10 mouse cellular contexts compared by ENCODE assay signal in genomic region chr12:29534761-29535300, GRCm38 (mm10). TPM values are rescaled to one million over a fixed set of nuclear protein-coding genes. Genes with fewer than 3 reads are reported as not detected.
DNase-seq lines count a peak whose midpoint lies in the region; ATAC-seq and TF ChIP-seq lines count a peak whose summit lies in the region.
"Had no signal": no experiment of that assay in that cellular context is flagged by ENCODE, and none has a peak within 500 bp of the region (broad histone marks: within the 10 kb centered on the region; RNA-seq: fewer than 3 reads in every experiment).

No protein-coding gene starts in this region.

- H3K4me3 ChIP-seq in heart, embryonic 11.5 days (ENCODE audit: low read depth, low read length) = peak overlapping the region; percentile 14; the same call in 1 of the 2 replicates
- H3K4me3 ChIP-seq in heart, adult 2 months = no peak overlapping the region
- H3K4me3 ChIP-seq in hindbrain, embryonic 14.5 days (replicated peaks; ENCODE audit: low read length) = peak overlapping the region; percentile 47
- H3K4me3 ChIP-seq in neural tube, embryonic 12.5 days = peak overlapping the region; percentile 42

- no peak overlapping the region for H3K27ac ChIP-seq in heart, embryonic 11.5 days (ENCODE audit: low read depth, low read length)
- H3K27ac ChIP-seq in heart, adult 2 months = no peak overlapping the region
- H3K27ac ChIP-seq in hindbrain, embryonic 14.5 days = peak overlapping the region; percentile 97
- H3K27ac ChIP-seq in neural tube, embryonic 12.5 days = peak overlapping the region; percentile 87

- no peak overlapping the region for H3K9ac ChIP-seq in heart, embryonic 11.5 days (ENCODE audit: low read depth, low read length)
- no peak overlapping the region for H3K9ac ChIP-seq in heart, adult 2 months (ENCODE audit: low read depth, low read length)
- peak overlapping the region; percentile 81 for H3K9ac ChIP-seq in hindbrain, embryonic 14.5 days
- peak overlapping the region; percentile 65 for H3K9ac ChIP-seq in neural tube, embryonic 12.5 days

- peaks cover 38% of the 10 kb centered on the region for H3K27me3 ChIP-seq in heart, embryonic 11.5 days (ENCODE audit: control insufficient read depth, insufficient read depth, low read length)
- H3K27me3 ChIP-seq in heart, adult 2 months (ENCODE audit: control insufficient read depth, insufficient read depth, low read length) = peaks cover 2% of the 10 kb centered on the region
- no peaks in the 10 kb centered on the region for H3K27me3 ChIP-seq in hindbrain, embryonic 14.5 days (ENCODE audit: control insufficient read depth, insufficient read depth, low read length)
- H3K27me3 ChIP-seq in neural tube, embryonic 12.5 days (replicated peaks) = no peaks in the 10 kb centered on the region

- H3K4me2 ChIP-seq in heart, embryonic 11.5 days = peak overlapping the region; percentile 31
- peak overlapping the region; percentile 82 for H3K4me2 ChIP-seq in hindbrain, embryonic 14.5 days (replicated peaks)
- H3K4me2 ChIP-seq in neural tube, embryonic 12.5 days (replicated peaks) = peak overlapping the region; percentile 71

- no peaks in the 10 kb centered on the region for H3K4me1 ChIP-seq in heart, embryonic 11.5 days (ENCODE audit: control insufficient read depth, insufficient read depth, low read length)
- H3K4me1 ChIP-seq in heart, adult 2 months (ENCODE audit: control insufficient read depth, insufficient read depth, low read length) = no peaks in the 10 kb centered on the region
- H3K4me1 ChIP-seq in hindbrain, embryonic 14.5 days (replicated peaks; ENCODE audit: control insufficient read depth, insufficient read depth, low read length) = peaks cover 42% of the 10 kb centered on the region
- H3K4me1 ChIP-seq in neural tube, embryonic 12.5 days = peaks cover 38% of the 10 kb centered on the region

- H3K36me3 ChIP-seq in heart, embryonic 11.5 days (ENCODE audit: control insufficient read depth, insufficient read depth, low read length) = no peaks in the 10 kb centered on the region
- no peaks in the 10 kb centered on the region for H3K36me3 ChIP-seq in heart, adult 2 months (ENCODE audit: control insufficient read depth, insufficient read depth, low read length)
- H3K36me3 ChIP-seq in hindbrain, embryonic 14.5 days (replicated peaks; ENCODE audit: control insufficient read depth, insufficient read depth) = no peaks in the 10 kb centered on the region
- no peaks in the 10 kb centered on the region for H3K36me3 ChIP-seq in neural tube, embryonic 12.5 days

- intact Hi-C loops in heart, adult 2 months (cut with DNase I) = no loop called here
- intact Hi-C loops in heart, postnatal 10 days (cut with DNase I) = no loop called here

- no peak for TF ChIP-seq EP300 in heart, adult 2 months (IDR thresholded peaks at IDR 0.05; ENCODE audit: insufficient read depth, low read depth, low read length)

- TF ChIP-seq CTCF in heart, adult 2 months (IDR thresholded peaks at IDR 0.05) = no peak

- no peak for DNase-seq in heart, adult 2 months
- peak; percentile 66 to 71 for DNase-seq in cerebellum, postnatal 36 days
- peak; percentile 47 for DNase-seq in hindbrain, embryonic 14.5 days (ENCODE audit: low spot score)
- no peak for DNase-seq in adipocyte (ENCODE audit: low spot score)
- DNase-seq in kidney, adult 11 months = no peak
- DNase-seq in heart, postnatal 10 days = no peak

- WGBS in heart, embryonic 11.5 days (ENCODE audit: insufficient replicate concordance) = 1% methylated on average over 25 of the region's 25 CpGs
- WGBS in heart, adult 2 months = 2% methylated on average over 25 of the region's 25 CpGs
- WGBS in hindbrain, embryonic 14.5 days = under 1% methylated on average over 25 of the region's 25 CpGs
- whole genome bisulfite sequencing in neural tube, embryonic 12.5 days = under 1% methylated on average over 25 of the region's 25 CpGs

- no peaks in the 10 kb centered on the region for H3K79me2 ChIP-seq in heart, adult 2 months (replicated peaks; ENCODE audit: control insufficient read depth, insufficient read depth, low read length)

- no peaks in the 10 kb centered on the region for H3K9me3 ChIP-seq in heart, embryonic 11.5 days (replicated peaks; ENCODE audit: control insufficient read depth, low read length)
- H3K9me3 ChIP-seq in hindbrain, embryonic 14.5 days (ENCODE audit: control insufficient read depth, low read length) = no peaks in the 10 kb centered on the region
- no peaks in the 10 kb centered on the region for H3K9me3 ChIP-seq in neural tube, embryonic 12.5 days

- ATAC-seq in heart, embryonic 11.5 days (replicated peaks; ENCODE audit: insufficient number of reproducible peaks, low FRiP score, low TSS enrichment) = no peak
- peak; percentile 45; the same call in 1 of the 2 replicates for ATAC-seq in hindbrain, embryonic 14.5 days (ENCODE audit: low FRiP score)
- ATAC-seq in neural tube, embryonic 12.5 days (ENCODE audit: low FRiP score, low read depth) = peak; percentile 22; the same call in 1 of the 2 replicates

- TF ChIP-seq POLR2A in heart, adult 2 months (IDR thresholded peaks at IDR 0.05; ENCODE audit: insufficient read depth, low read depth, low read length) = no peak

RNA-seq across cellular contexts. Expression of gene Myt1l, which starts 6.6 kb away (rescaled TPM):
- 0.37 and 1.1 TPM in 2 replicates for polyA plus RNA-seq in heart, embryonic 11.5 days (2014; fragmentation: Nextera tagmentation; extraction: Ambion mirVana)
- not detected for total RNA-seq in heart, adult 2 months (2021)
- 0.06 TPM in 2 replicates for polyA plus RNA-seq in heart, adult 2 months (2012; rRNA removed)
- 187 and 202 TPM in 2 replicates for polyA plus RNA-seq in hindbrain, embryonic 14.5 days (2014; fragmentation: Nextera tagmentation; extraction: Ambion mirVana)
- 66.5 and 72.6 TPM in 2 replicates for polyA plus RNA-seq in neural tube, embryonic 12.5 days (2016; fragmentation: Nextera tagmentation; extraction: Ambion mirVana)
- under 1 TPM in 1 of 2 experiments, not detected in 1; 0.31 TPM for total RNA-seq in heart, postnatal 10 days (2021)
- total RNA-seq: common myeloid progenitor, adult 5-6 weeks had no signal
- polyA plus RNA-seq: C2C12 had no signal

Comparison
In these comparisons a context has a peak if more than half of its experiments do, and no peak if none do; other contexts are left out.
1. H3K27ac ChIP-seq: peak in hindbrain, embryonic 14.5 days (single experiment) and neural tube, embryonic 12.5 days (single experiment); none in heart, embryonic 11.5 days (single experiment) and heart, adult 2 months (single experiment).
2. H3K4me2 ChIP-seq: peak in every context shown above with its lines; median percentile 82 in hindbrain, embryonic 14.5 days; 71 in neural tube, embryonic 12.5 days; 31 in heart, embryonic 11.5 days.
3. H3K9ac ChIP-seq: peak in hindbrain, embryonic 14.5 days (single experiment) and neural tube, embryonic 12.5 days (single experiment); none in heart, embryonic 11.5 days (single experiment) and heart, adult 2 months (single experiment).
4. DNase-seq: peak in cerebellum, postnatal 36 days (2 of 2) and hindbrain, embryonic 14.5 days (single experiment); none in heart, adult 2 months (0 of 2), adipocyte (single experiment), kidney, adult 11 months (single experiment) and heart, postnatal 10 days (0 of 2).
5. RNA of gene Myt1l, which starts 6.6 kb away (polyA plus RNA-seq): 187 to 202 TPM in hindbrain, embryonic 14.5 days and 66.5 to 72.6 TPM in neural tube, embryonic 12.5 days; 0.37 to 1.1 TPM in heart, embryonic 11.5 days and 0.06 TPM in heart, adult 2 months; every median in the first group is over 10 times any median in the second.